Mouse (Mus musculus): Measurements from ENCODE around the gene Safb2.

DNA sequence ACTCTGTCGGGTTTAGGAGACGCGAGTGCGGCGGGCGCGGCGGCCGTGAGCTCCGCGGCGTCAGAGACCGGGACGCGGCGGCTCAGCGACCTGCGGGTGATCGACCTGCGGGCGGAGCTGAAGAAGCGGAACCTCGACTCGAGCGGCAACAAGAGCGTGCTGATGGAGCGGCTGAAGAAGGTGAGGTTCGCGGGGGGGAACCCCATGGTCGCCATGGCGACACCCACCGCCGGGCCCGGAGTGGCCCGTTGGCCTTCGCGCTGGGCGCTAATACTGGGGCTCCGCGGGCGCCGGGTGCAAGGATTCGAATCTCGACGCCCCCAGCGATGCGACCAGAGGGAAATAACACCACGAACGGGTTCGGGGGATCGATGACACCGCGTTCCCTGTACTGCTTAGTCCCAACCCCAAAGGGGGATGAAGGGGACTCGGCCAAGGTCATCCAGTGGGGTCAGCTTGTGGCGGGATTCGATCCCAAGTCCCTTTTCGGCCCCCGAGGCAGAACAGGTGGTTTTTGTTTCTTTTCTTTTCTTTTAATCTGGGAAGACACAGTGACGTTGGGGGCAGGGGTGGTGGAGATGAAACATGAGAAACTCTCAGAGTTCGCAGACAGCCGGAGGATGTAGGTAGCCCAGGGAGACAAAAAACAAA, 911 bp upstream of the Safb2 start:
- TF ChIP-seq CTCF (IDR thresholded peaks at IDR 0.05; ENCODE audit: control insufficient read depth, insufficient read depth, insufficient read length) = no peak
- no peak for TF ChIP-seq MAX (IDR thresholded peaks at IDR 0.05)
- no peak for TF ChIP-seq CEBPB (IDR thresholded peaks at IDR 0.05; ENCODE audit: low read depth)

Measured in C2C12 (cell line).